In genomic region chr2:148680775-148681291, GRCm38 (mm10) we compare ENCODE assay signal across 8 mouse cellular contexts. TPM values are rescaled to one million over a fixed set of nuclear protein-coding genes. Genes with fewer than 3 reads are reported as not detected.
DNase-seq lines count a peak whose midpoint lies in the region; ATAC-seq and TF ChIP-seq lines count a peak whose summit lies in the region.

Gzf1 (plus strand) TSS chr2:148681023.

- peak within 1 kb of the TSS; percentile 99 for H3K4me3 ChIP-seq in bone marrow, adult 2 months (replicated peaks; ENCODE audit: control insufficient read depth, low read depth, low read length)
- H3K4me3 ChIP-seq in embryonic facial prominence, embryonic 15.5 days (replicated peaks): peak within 1 kb of the TSS; percentile 82
- peak within 1 kb of the TSS; percentile 75 for H3K4me3 ChIP-seq in limb, embryonic 14.5 days (replicated peaks; ENCODE audit: low read length)
- peak within 1 kb of the TSS; percentile 53 for H3K4me3 ChIP-seq in midbrain, postnatal 0 days (ENCODE audit: low read depth, low read length)

- peak within 1 kb of the TSS; percentile 82 for H3K9ac ChIP-seq in embryonic facial prominence, embryonic 15.5 days
- H3K9ac ChIP-seq in limb, embryonic 14.5 days (ENCODE audit: low read depth, low read length, severe bottlenecking): peak within 1 kb of the TSS; percentile 83
- H3K9ac ChIP-seq in midbrain, postnatal 0 days (replicated peaks; ENCODE audit: low read length, poor library complexity, severe bottlenecking): peak within 1 kb of the TSS; percentile 79

- peaks cover 31% of the 10 kb centered on the region for H3K36me3 ChIP-seq in embryonic facial prominence, embryonic 15.5 days
- H3K36me3 ChIP-seq in limb, embryonic 14.5 days (ENCODE audit: control insufficient read depth, insufficient read depth, low read length): peaks cover 36% of the 10 kb centered on the region
- peaks cover 17% of the 10 kb centered on the region for H3K36me3 ChIP-seq in midbrain, postnatal 0 days (ENCODE audit: insufficient read depth, low read length)

- ATAC-seq in embryonic facial prominence, embryonic 15.5 days (ENCODE audit: insufficient number of reproducible peaks, low FRiP score, low TSS enrichment, low read depth): peak; percentile 95
- ATAC-seq in limb, embryonic 14.5 days (ENCODE audit: low FRiP score, low read depth): peak; percentile 92
- ATAC-seq in midbrain, postnatal 0 days (ENCODE audit: low FRiP score): peak; percentile 94

- peak within 1 kb of the TSS; percentile 89 for H3K4me2 ChIP-seq in embryonic facial prominence, embryonic 15.5 days (replicated peaks)
- H3K4me2 ChIP-seq in limb, embryonic 14.5 days (replicated peaks; ENCODE audit: low read depth, low read length, severe bottlenecking): peak within 1 kb of the TSS; percentile 89
- peak within 1 kb of the TSS; percentile 91 for H3K4me2 ChIP-seq in midbrain, postnatal 0 days (ENCODE audit: low read depth, low read length, poor library complexity, severe bottlenecking)

- no peaks in the 10 kb centered on the region for H3K27me3 ChIP-seq in embryonic facial prominence, embryonic 15.5 days
- no peaks in the 10 kb centered on the region for H3K27me3 ChIP-seq in limb, embryonic 14.5 days (ENCODE audit: control insufficient read depth, insufficient read depth, low read length)
- no peaks in the 10 kb centered on the region for H3K27me3 ChIP-seq in midbrain, postnatal 0 days (ENCODE audit: insufficient read depth, low read length)

- WGBS in bone marrow, adult 2 months: under 1% methylated on average over 39 of the region's 39 CpGs
- WGBS in embryonic facial prominence, embryonic 15.5 days: under 1% methylated on average over 39 of the region's 39 CpGs
- under 1% methylated on average over 37 of the region's 39 CpGs for WGBS in limb, embryonic 14.5 days
- whole genome bisulfite sequencing in midbrain, postnatal 0 days: under 1% methylated on average over 39 of the region's 39 CpGs

- peak within 1 kb of the TSS; percentile 82 for H3K27ac ChIP-seq in bone marrow, adult 2 months (ENCODE audit: control insufficient read depth, insufficient read depth, low read depth, low read length, poor library complexity)
- H3K27ac ChIP-seq in embryonic facial prominence, embryonic 15.5 days (replicated peaks): peak within 1 kb of the TSS; percentile 92
- H3K27ac ChIP-seq in limb, embryonic 14.5 days (replicated peaks; ENCODE audit: low read depth, low read length): peak within 1 kb of the TSS; percentile 83
- H3K27ac ChIP-seq in midbrain, postnatal 0 days (ENCODE audit: low read depth, low read length): peak within 1 kb of the TSS; percentile 81

- peak; percentile 74 for TF ChIP-seq POLR2A in bone marrow, adult 2 months (IDR thresholded peaks at IDR 0.05; ENCODE audit: borderline replicate concordance, control insufficient read depth, low read depth, low read length)
- TF ChIP-seq POLR2A in limb, embryonic 14.5 days (IDR thresholded peaks at IDR 0.05; ENCODE audit: borderline replicate concordance, extremely low read depth, insufficient read depth, insufficient read length): peak; percentile 69; the same call in 1 of the 2 replicates

- H3K4me1 ChIP-seq in bone marrow, adult 2 months (ENCODE audit: control insufficient read depth, insufficient read depth, low read length): peaks cover 3% of the 10 kb centered on the region
- H3K4me1 ChIP-seq in embryonic facial prominence, embryonic 15.5 days: peaks cover 41% of the 10 kb centered on the region
- peaks cover 38% of the 10 kb centered on the region for H3K4me1 ChIP-seq in limb, embryonic 14.5 days (ENCODE audit: control insufficient read depth, insufficient read depth, low read length)
- H3K4me1 ChIP-seq in midbrain, postnatal 0 days (ENCODE audit: insufficient read depth, low read length): peaks cover 12% of the 10 kb centered on the region; the same call in 1 of the 2 replicates

- peak; percentile 99 for DNase-seq in 416B (ENCODE audit: low read depth)
- DNase-seq in heart, adult 8-10 months (ENCODE audit: low spot score): peak; percentile 99
- peak; percentile 100 for DNase-seq in kidney, adult 9 months
- peak; percentile 99 for DNase-seq in limb, embryonic 14.5 days (ENCODE audit: low spot score)
- peak; percentile 99 for DNase-seq in midbrain, postnatal 0 days (ENCODE audit: low spot score)
- peak; percentile 98 to 99 for DNase-seq in spleen, postnatal 14 days (ENCODE audit: low spot score in 2 of 2)

- TF ChIP-seq CTCF in bone marrow, adult 2 months (IDR thresholded peaks at IDR 0.05; ENCODE audit: control insufficient read depth, insufficient read depth, low read length): no peak
- peak; percentile 59 for TF ChIP-seq CTCF in midbrain, postnatal 0 days (IDR thresholded peaks at IDR 0.05)

- H3K9me3 ChIP-seq in embryonic facial prominence, embryonic 15.5 days (replicated peaks): no peaks in the 10 kb centered on the region
- H3K9me3 ChIP-seq in limb, embryonic 14.5 days (ENCODE audit: control insufficient read depth, low read length): no peaks in the 10 kb centered on the region
- H3K9me3 ChIP-seq in midbrain, postnatal 0 days (ENCODE audit: low read length): no peaks in the 10 kb centered on the region

RNA-seq across cellular contexts. Expression of gene Gzf1, which starts in this region (rescaled TPM):
- 5.1 and 8.5 TPM in 2 replicates for polyA plus RNA-seq in bone marrow, adult 2 months (2011; ENCODE audit: insufficient read depth, insufficient read length, low replicate concordance, missing spikeins)
- polyA plus RNA-seq in embryonic facial prominence, embryonic 15.5 days (2015; fragmentation: Nextera tagmentation; extraction: Ambion mirVana): 18.7 and 20.1 TPM in 2 replicates
- total RNA-seq in heart, adult 8-10 months (2022): 10 to 100 TPM; 26.2 to 34.0 (median 28.9) TPM
- polyA plus RNA-seq in limb, embryonic 14.5 days (2012; rRNA removed): 13.6 and 15.3 TPM in 2 replicates
- polyA plus RNA-seq in limb, embryonic 14.5 days (2014; fragmentation: Nextera tagmentation; extraction: Ambion mirVana): 21.6 and 22.4 TPM in 2 replicates
- total RNA-seq in midbrain, postnatal 0 days (2014; rRNA removed): 16.7 and 22.7 TPM in 2 replicates
- polyA plus RNA-seq in midbrain, postnatal 0 days (2015; fragmentation: Nextera tagmentation; extraction: Ambion mirVana): 14.1 and 14.4 TPM in 2 replicates

Comparison
In these comparisons a context has a peak if more than half of its experiments do, and no peak if none do; other contexts are left out.
1. Peak in every context shown above with its lines: DNase-seq, ATAC-seq, H3K4me3 ChIP-seq and H3K27ac ChIP-seq.